Mouse (Mus musculus) brain, embryonic 14.5 days (tissue): ENCODE measurements around the gene App. TPM values are rescaled to one million over a fixed set of nuclear protein-coding genes. Genes with fewer than 3 reads are reported as not detected.

Experiments used
- DNase-seq: peaks from one replicate; pipeline ENCODE4 v3.0.0-alpha.2; 2011; ENCODE audit warnings: low read depth
- CTCF ChIP-seq: fragments of 200-500 bp; IDR thresholded peaks from 2 replicates; pipeline ENCODE4 v1.5.1; 2012; ENCODE audit warnings: inconsistent platforms, mild to moderate bottlenecking, moderate library complexity, borderline replicate concordance; ENCODE audit not compliant: insufficient read depth, insufficient read length; ENCODE audit errors: extremely low read depth
- POLR2A ChIP-seq: fragments of 200-500 bp; IDR thresholded peaks from 2 replicates; pipeline ENCODE4 v1.6.1; 2012; ENCODE audit warnings: mild to moderate bottlenecking, inconsistent platforms, borderline replicate concordance; ENCODE audit not compliant: poor library complexity, insufficient read depth, insufficient read length, severe bottlenecking; ENCODE audit errors: extremely low read depth
- polyA plus RNA-seq: library from polyadenylated mRNA; depleted of rRNA; stranded (reverse); fragments of >200 nt; gene quantifications from 2 replicates; pipeline ENCODE4 v1.2.3, GENCODE M21; 2012

The App gene
- polyA plus RNA-seq, 1 experiment: 485 TPM

- peak; percentile 72 for DNase-seq
- no peak for TF ChIP-seq POLR2A
- TF ChIP-seq CTCF: no peak
These were observed 135.5 kb downstream of the App start for GRCm38 (mm10) chr16:85037969-85038644.

- TF ChIP-seq POLR2A (no peak), CTCF (no peak)
These were observed 137.8 kb downstream of the App start for GRCm38 (mm10) chr16:85035815-85036214.

GRCm38 (mm10) chr16:85033747-85034146, 139.8 kb downstream of the App start:
- no peak for DNase-seq
- TF ChIP-seq POLR2A: no peak
- TF ChIP-seq CTCF: no peak

More at GRCm38 (mm10) chr16:85035815-85036214, 137.8 kb downstream of the App start:
- DNase-seq: peak; percentile 31

- no peak for DNase-seq
- TF ChIP-seq CTCF (no peak), POLR2A (no peak)
These were observed 142.8 kb downstream of the App start for GRCm38 (mm10) chr16:85030810-85031209.

GRCm38 (mm10) chr16:85028396-85028795, 145.2 kb downstream of the App start:
- TF ChIP-seq CTCF (no peak), POLR2A (no peak)

GRCm38 (mm10) chr16:85024706-85025105, 148.9 kb downstream of the App start:
- DNase-seq: no peak
- no peak for TF ChIP-seq CTCF
- TF ChIP-seq POLR2A: no peak

More at GRCm38 (mm10) chr16:85028396-85028795, 145.2 kb downstream of the App start:
- DNase-seq: no peak

- no peak for TF ChIP-seq CTCF
- TF ChIP-seq POLR2A: no peak
- DNase-seq: no peak
These were observed 150.5 kb downstream of the App start for GRCm38 (mm10) chr16:85023106-85023505.

GRCm38 (mm10) chr16:85020696-85021323, 152.8 kb downstream of the App start:
- TF ChIP-seq CTCF (no peak), POLR2A (no peak)

GRCm38 (mm10) chr16:85019273-85019672, 154.3 kb downstream of the App start:
- peak; percentile 64 for DNase-seq
- no peak for TF ChIP-seq CTCF
- no peak for TF ChIP-seq POLR2A

More at GRCm38 (mm10) chr16:85020696-85021323, 152.8 kb downstream of the App start:
- no peak for DNase-seq

- TF ChIP-seq POLR2A: no peak
- TF ChIP-seq CTCF: no peak
- DNase-seq: peak; percentile 25
These were observed 155.7 kb downstream of the App start for GRCm38 (mm10) chr16:85017845-85018244.

GRCm38 (mm10) chr16:85012695-85013094, 160.9 kb downstream of the App start:
- no peak for TF ChIP-seq CTCF
- no peak for TF ChIP-seq POLR2A
- no peak for DNase-seq
